ENCODE assay signal across 16 mouse cellular contexts in genomic region chr9:92178861-92179469, GRCm38 (mm10). TPM values are rescaled to one million over a fixed set of nuclear protein-coding genes. Genes with fewer than 3 reads are reported as not detected.
DNase-seq lines count a peak whose midpoint lies in the region; ATAC-seq and TF ChIP-seq lines count a peak whose summit lies in the region.
"Had no signal": no experiment of that assay in that cellular context is flagged by ENCODE, and none has a peak within 500 bp of the region (broad histone marks: within the 10 kb centered on the region; RNA-seq: fewer than 3 reads in every experiment).

No protein-coding gene starts in this region.

- H3K4me2 ChIP-seq in hindbrain, embryonic 15.5 days: no peak overlapping the region
- no peak overlapping the region for H3K4me2 ChIP-seq in midbrain, embryonic 13.5 days (replicated peaks)
- H3K4me2 ChIP-seq in liver, postnatal 0 days (ENCODE audit: low read depth, low read length): no peak overlapping the region
- H3K4me2 ChIP-seq: heart, embryonic 11.5 days; liver, embryonic 15.5 days; neural tube, embryonic 15.5 days had no signal

- H3K27ac ChIP-seq in hindbrain, embryonic 15.5 days (replicated peaks): 0 out of 2 replicates have a peak overlapping the region, but pooled peaks have one; percentile 11
- no peak overlapping the region for H3K27ac ChIP-seq in midbrain, embryonic 13.5 days
- H3K27ac ChIP-seq in liver, postnatal 0 days (ENCODE audit: low read depth): no peak overlapping the region
- no peak overlapping the region for H3K27ac ChIP-seq in thymus, adult 2 months (ENCODE audit: control insufficient read depth, insufficient read depth, low read length)
- H3K27ac ChIP-seq: liver, embryonic 15.5 days; neural tube, embryonic 15.5 days had no signal

- peak; percentile 30 for DNase-seq in layer of hippocampus, adult 11-12 months (ENCODE audit: low spot score)
- DNase-seq in layer of hippocampus, postnatal 25 days (ENCODE audit: extremely low spot score in 1 of 2, low spot score in 1 of 2): no peak
- peak; percentile 62 for DNase-seq in embryo, embryonic 10.5 days (ENCODE audit: low spot score)
- DNase-seq in testis, postnatal 14 days (ENCODE audit: low spot score): no peak
- no peak for DNase-seq in liver, postnatal 0 days
- DNase-seq in thymus, adult 2 months: no peak

- H3K4me3 ChIP-seq in hindbrain, embryonic 15.5 days: no peak overlapping the region
- no peak overlapping the region for H3K4me3 ChIP-seq in midbrain, embryonic 13.5 days (replicated peaks)
- no peak overlapping the region for H3K4me3 ChIP-seq in liver, postnatal 0 days (ENCODE audit: low read depth, low read length)
- H3K4me3 ChIP-seq in thymus, adult 2 months (ENCODE audit: control insufficient read depth, insufficient read depth, low read length): no peak overlapping the region
- H3K4me3 ChIP-seq: liver, embryonic 15.5 days; neural tube, embryonic 15.5 days had no signal

- H3K9me3 ChIP-seq in hindbrain, embryonic 15.5 days: no peaks in the 10 kb centered on the region
- 0 out of 2 replicates have a peak, but pooled peaks cover 2% of the 10 kb centered on the region for H3K9me3 ChIP-seq in midbrain, embryonic 13.5 days
- no peaks in the 10 kb centered on the region for H3K9me3 ChIP-seq in liver, postnatal 0 days (ENCODE audit: low read length)
- H3K9me3 ChIP-seq: liver, embryonic 15.5 days; neural tube, embryonic 15.5 days had no signal

- no peak overlapping the region for H3K9ac ChIP-seq in hindbrain, embryonic 15.5 days
- H3K9ac ChIP-seq in midbrain, embryonic 13.5 days (replicated peaks): no peak overlapping the region
- no peak overlapping the region for H3K9ac ChIP-seq in liver, postnatal 0 days (replicated peaks)
- H3K9ac ChIP-seq: liver, embryonic 15.5 days; neural tube, embryonic 15.5 days had no signal

- no peaks in the 10 kb centered on the region for H3K27me3 ChIP-seq in hindbrain, embryonic 15.5 days
- H3K27me3 ChIP-seq in midbrain, embryonic 13.5 days: 0 out of 2 replicates have a peak, but pooled peaks cover 7% of the 10 kb centered on the region
- no peaks in the 10 kb centered on the region for H3K27me3 ChIP-seq in liver, postnatal 0 days (ENCODE audit: insufficient read depth, low read length)
- no peaks in the 10 kb centered on the region for H3K27me3 ChIP-seq in thymus, adult 2 months (ENCODE audit: control insufficient read depth, insufficient read depth, low read length)
- H3K27me3 ChIP-seq: liver, embryonic 15.5 days; neural tube, embryonic 15.5 days; Patski had no signal

- TF ChIP-seq EP300 in liver, postnatal 0 days (IDR thresholded peaks at IDR 0.05; ENCODE audit: low read depth): no peak

- no peaks in the 10 kb centered on the region for H3K36me3 ChIP-seq in hindbrain, embryonic 15.5 days
- no peaks in the 10 kb centered on the region for H3K36me3 ChIP-seq in midbrain, embryonic 13.5 days
- H3K36me3 ChIP-seq in liver, postnatal 0 days (replicated peaks; ENCODE audit: insufficient read depth, low read length): no peaks in the 10 kb centered on the region
- H3K36me3 ChIP-seq in thymus, adult 2 months (ENCODE audit: control insufficient read depth, insufficient read depth, low read length): no peaks in the 10 kb centered on the region
- H3K36me3 ChIP-seq: liver, embryonic 15.5 days; neural tube, embryonic 15.5 days had no signal

- 48% methylated on average over 2 of the region's 2 CpGs for WGBS in hindbrain, embryonic 15.5 days
- 30% methylated on average over 2 of the region's 2 CpGs for WGBS in midbrain, embryonic 13.5 days
- WGBS in liver, postnatal 0 days (ENCODE audit: insufficient replicate concordance): 74% methylated on average over 2 of the region's 2 CpGs
- WGBS in thymus, adult 2 months: 94% methylated on average over 2 of the region's 2 CpGs

- 0 out of 2 replicates have a peak, but pooled peaks have one; percentile 48 for ATAC-seq in hindbrain, embryonic 15.5 days (ENCODE audit: low FRiP score, low read depth)
- peak; percentile 69 for ATAC-seq in midbrain, embryonic 13.5 days
- ATAC-seq in liver, postnatal 0 days: no peak
- ATAC-seq: Patski had no signal

- H3K4me1 ChIP-seq in hindbrain, embryonic 15.5 days (replicated peaks): peaks cover 16% of the 10 kb centered on the region
- H3K4me1 ChIP-seq in midbrain, embryonic 13.5 days (replicated peaks): peaks cover 23% of the 10 kb centered on the region
- no peaks in the 10 kb centered on the region for H3K4me1 ChIP-seq in liver, postnatal 0 days (ENCODE audit: insufficient read depth)
- H3K4me1 ChIP-seq in thymus, adult 2 months (replicated peaks; ENCODE audit: control insufficient read depth, insufficient read depth, low read length): no peaks in the 10 kb centered on the region
- H3K4me1 ChIP-seq: liver, embryonic 15.5 days had no signal

- TF ChIP-seq CTCF in liver, postnatal 0 days (IDR thresholded peaks at IDR 0.05; ENCODE audit: low read depth): no peak
- TF ChIP-seq CTCF in thymus, adult 2 months (IDR thresholded peaks at IDR 0.05; ENCODE audit: borderline replicate concordance, control insufficient read depth, extremely low read depth, insufficient read depth, low read length, poor library complexity): no peak

- TF ChIP-seq POLR2A in thymus, adult 2 months (IDR thresholded peaks at IDR 0.05; ENCODE audit: control insufficient read depth, extremely low read depth, insufficient read depth, low read length, poor library complexity): no peak

RNA-seq across cellular contexts. Expression of gene Plscr5, which starts 13.8 kb away (rescaled TPM):
- total RNA-seq in layer of hippocampus, postnatal 25 days (2021): not detected
- polyA plus RNA-seq in hindbrain, embryonic 15.5 days (2015; fragmentation: Nextera tagmentation; extraction: Ambion mirVana): 0.21 and 0.39 TPM in 2 replicates
- 0.22 TPM in 1 of 2 replicates, not detected in the other for polyA plus RNA-seq in midbrain, embryonic 13.5 days (2015; fragmentation: Nextera tagmentation; extraction: Ambion mirVana)
- polyA plus RNA-seq in liver, postnatal 0 days (2015; fragmentation: Nextera tagmentation; extraction: Ambion mirVana): not detected in 2 replicates
- polyA plus RNA-seq in thymus, adult 2 months (2012; rRNA removed): 0.10 and 0.27 TPM in 2 replicates
- total RNA-seq: common myeloid progenitor, adult 5-6 weeks had no signal
- polyA plus RNA-seq: frontal cortex, adult 2 months; heart, embryonic 11.5 days; intestine, embryonic 14.5 days; large intestine, adult 2 months; liver, embryonic 15.5 days; Patski had no signal

Comparison
In these comparisons a context has a peak if more than half of its experiments do, and no peak if none do; other contexts are left out.
1. DNase-seq: peak in layer of hippocampus, adult 11-12 months (single experiment) and embryo, embryonic 10.5 days (single experiment); none in layer of hippocampus, postnatal 25 days (0 of 2), testis, postnatal 14 days (single experiment), liver, postnatal 0 days (single experiment) and thymus, adult 2 months (single experiment).